Mouse (Mus musculus): ENCODE measurements around the gene Sesn1.

GRCm38 (mm10) chr10:41887080-41887821 is 77.5 kb downstream of the Sesn1 start:
- no peak for TF ChIP-seq CTCF (IDR thresholded peaks at IDR 0.05; ENCODE audit: insufficient read depth, low read depth, low read length)
- peak; percentile 91; the same call in 1 of the 2 replicates for TF ChIP-seq POLR2A (IDR thresholded peaks at IDR 0.05; ENCODE audit: insufficient read depth, low read depth, low read length)
